In genomic region chr5:128667303-128667702, GRCm38 (mm10) we compare ENCODE assay signal across 18 mouse cellular contexts. TPM values are rescaled to one million over a fixed set of nuclear protein-coding genes. Genes with fewer than 3 reads are reported as not detected.
A peak's percentile ranks its signal among the peaks of the same experiment; 100 is the strongest.
DNase-seq lines count a peak whose midpoint lies in the region; ATAC-seq and TF ChIP-seq lines count a peak whose summit lies in the region.
"Had no signal": no experiment of that assay in that cellular context is flagged by ENCODE, and none has a peak within 500 bp of the region (broad histone marks: within the 10 kb centered on the region; RNA-seq: fewer than 3 reads in every experiment).

No protein-coding gene starts in this region.

- no peaks in the 10 kb centered on the region for H3K27me3 ChIP-seq in forebrain, embryonic 13.5 days
- 0 out of 2 replicates have a peak, but pooled peaks cover 3% of the 10 kb centered on the region for H3K27me3 ChIP-seq in forebrain, embryonic 12.5 days
- H3K27me3 ChIP-seq in lung, embryonic 16.5 days (ENCODE audit: control insufficient read depth, insufficient read depth, low read depth, low read length): no peaks in the 10 kb centered on the region
- H3K27me3 ChIP-seq in midbrain, postnatal 0 days (ENCODE audit: insufficient read depth, low read length): peaks cover 4% of the 10 kb centered on the region; the same call in 1 of the 2 replicates
- H3K27me3 ChIP-seq: intestine, embryonic 15.5 days; megakaryocyte, embryonic 14.5 days; stomach, embryonic 15.5 days had no signal

- no peak overlapping the region for H3K9ac ChIP-seq in forebrain, embryonic 13.5 days
- H3K9ac ChIP-seq in forebrain, embryonic 12.5 days: no peak overlapping the region
- H3K9ac ChIP-seq in lung, embryonic 16.5 days (ENCODE audit: low read length): no peak overlapping the region
- no peak overlapping the region for H3K9ac ChIP-seq in midbrain, postnatal 0 days (replicated peaks; ENCODE audit: low read length, poor library complexity, severe bottlenecking)
- H3K9ac ChIP-seq: intestine, embryonic 15.5 days; liver, embryonic 14.5 days; stomach, embryonic 15.5 days had no signal

- 0 out of 2 replicates have a peak, but pooled peaks have one; percentile 30 for ATAC-seq in forebrain, embryonic 13.5 days
- no peak for ATAC-seq in forebrain, embryonic 12.5 days (ENCODE audit: low FRiP score)
- ATAC-seq in lung, embryonic 16.5 days (ENCODE audit: low read depth): peak; percentile 80
- ATAC-seq in midbrain, postnatal 0 days (ENCODE audit: low FRiP score): no peak
- ATAC-seq: intestine, embryonic 15.5 days had no signal

- no peak for TF ChIP-seq CTCF in midbrain, postnatal 0 days (IDR thresholded peaks at IDR 0.05)

- peaks cover 5% of the 10 kb centered on the region; the same call in 1 of the 2 replicates for H3K4me1 ChIP-seq in forebrain, embryonic 13.5 days
- H3K4me1 ChIP-seq in forebrain, embryonic 12.5 days: no peaks in the 10 kb centered on the region
- H3K4me1 ChIP-seq in lung, embryonic 16.5 days (replicated peaks; ENCODE audit: control insufficient read depth, insufficient read depth, low read length): no peaks in the 10 kb centered on the region
- no peaks in the 10 kb centered on the region for H3K4me1 ChIP-seq in midbrain, postnatal 0 days (ENCODE audit: insufficient read depth, low read length)
- H3K4me1 ChIP-seq: megakaryocyte, embryonic 14.5 days had no signal

- no peak overlapping the region for H3K4me2 ChIP-seq in forebrain, embryonic 13.5 days
- no peak overlapping the region for H3K4me2 ChIP-seq in forebrain, embryonic 12.5 days
- H3K4me2 ChIP-seq in lung, embryonic 16.5 days (ENCODE audit: low read depth, low read length): peak overlapping the region; percentile 0; the same call in 1 of the 2 replicates
- H3K4me2 ChIP-seq in midbrain, postnatal 0 days (ENCODE audit: low read depth, low read length, poor library complexity, severe bottlenecking): no peak overlapping the region
- H3K4me2 ChIP-seq: intestine, embryonic 15.5 days; stomach, embryonic 15.5 days had no signal

- no peak overlapping the region for H3K4me3 ChIP-seq in forebrain, embryonic 13.5 days
- H3K4me3 ChIP-seq in forebrain, embryonic 12.5 days (replicated peaks): no peak overlapping the region
- no peak overlapping the region for H3K4me3 ChIP-seq in lung, embryonic 16.5 days (ENCODE audit: low read length)
- no peak overlapping the region for H3K4me3 ChIP-seq in midbrain, postnatal 0 days (ENCODE audit: low read depth, low read length)
- H3K4me3 ChIP-seq: intestine, embryonic 15.5 days; stomach, embryonic 15.5 days had no signal

- 59% methylated on average over 7 of the region's 7 CpGs for WGBS in forebrain, embryonic 13.5 days
- WGBS in forebrain, embryonic 12.5 days: 71% methylated on average over 7 of the region's 7 CpGs
- 41% methylated on average over 7 of the region's 7 CpGs for WGBS in lung, embryonic 16.5 days
- 59% methylated on average over 7 of the region's 7 CpGs for WGBS in midbrain, postnatal 0 days

- no peak for DNase-seq in lung, adult 18-20 months
- peak; percentile 11 for DNase-seq in layer of hippocampus, postnatal 25 days (ENCODE audit: extremely low spot score in 1 of 2, low spot score in 1 of 2)
- peak; percentile 8 for DNase-seq in telencephalon, adult 2 months (ENCODE audit: low read depth, low spot score)
- no peak for DNase-seq in midbrain, postnatal 0 days (ENCODE audit: low spot score)
- no peak for DNase-seq in frontal cortex, postnatal 36 days (ENCODE audit: low spot score in 2 of 2)
- DNase-seq: adrenal gland, postnatal 36 days; cerebellum, adult 11 months; gastrocnemius, postnatal 36 days; right cerebral cortex, postnatal 4 days had no signal

- peak overlapping the region; percentile 57 for H3K27ac ChIP-seq in forebrain, embryonic 13.5 days
- H3K27ac ChIP-seq in forebrain, embryonic 12.5 days: no peak overlapping the region
- H3K27ac ChIP-seq in lung, embryonic 16.5 days (ENCODE audit: low read length): peak overlapping the region; percentile 27
- no peak overlapping the region for H3K27ac ChIP-seq in midbrain, postnatal 0 days (ENCODE audit: low read depth, low read length)
- H3K27ac ChIP-seq: intestine, embryonic 15.5 days; liver, embryonic 14.5 days; stomach, embryonic 15.5 days had no signal

- H3K36me3 ChIP-seq in forebrain, embryonic 13.5 days (ENCODE audit: poor library complexity, severe bottlenecking): no peaks in the 10 kb centered on the region
- H3K36me3 ChIP-seq in forebrain, embryonic 12.5 days (replicated peaks): no peaks in the 10 kb centered on the region
- H3K36me3 ChIP-seq in lung, embryonic 16.5 days (ENCODE audit: control insufficient read depth, insufficient read depth, low read length): no peaks in the 10 kb centered on the region
- H3K36me3 ChIP-seq in midbrain, postnatal 0 days (ENCODE audit: insufficient read depth, low read length): no peaks in the 10 kb centered on the region
- H3K36me3 ChIP-seq: intestine, embryonic 15.5 days; stomach, embryonic 15.5 days had no signal

- H3K9me3 ChIP-seq in forebrain, embryonic 13.5 days (replicated peaks): 0 out of 2 replicates have a peak, but pooled peaks cover 3% of the 10 kb centered on the region
- no peaks in the 10 kb centered on the region for H3K9me3 ChIP-seq in forebrain, embryonic 12.5 days
- peaks cover 3% of the 10 kb centered on the region; the same call in 1 of the 2 replicates for H3K9me3 ChIP-seq in lung, embryonic 16.5 days (ENCODE audit: control insufficient read depth, low read length)
- H3K9me3 ChIP-seq in midbrain, postnatal 0 days (ENCODE audit: low read length): no peaks in the 10 kb centered on the region
- H3K9me3 ChIP-seq: intestine, embryonic 15.5 days; stomach, embryonic 15.5 days had no signal

RNA-seq across cellular contexts. Expression of gene Piwil1, which starts 35.0 kb away (rescaled TPM):
- polyA plus RNA-seq in forebrain, embryonic 13.5 days (2015; fragmentation: Nextera tagmentation; extraction: Ambion mirVana): 0.16 TPM in 1 of 2 replicates, not detected in the other
- not detected in 2 replicates for polyA plus RNA-seq in forebrain, embryonic 12.5 days (2016; fragmentation: Nextera tagmentation; extraction: Ambion mirVana)
- polyA plus RNA-seq in lung, embryonic 16.5 days (2015; fragmentation: Nextera tagmentation; extraction: Ambion mirVana): not detected in 2 replicates
- total RNA-seq in layer of hippocampus, postnatal 25 days (2021): under 1 TPM; 0.10 to 0.14 TPM
- total RNA-seq in midbrain, postnatal 0 days (2014; rRNA removed): 0.22 and 0.76 TPM in 2 replicates
- 0.45 and 0.47 TPM in 2 replicates for polyA plus RNA-seq in midbrain, postnatal 0 days (2015; fragmentation: Nextera tagmentation; extraction: Ambion mirVana)
- total RNA-seq: adrenal gland, postnatal 36 days; gastrocnemius, postnatal 36 days had no signal
- polyA plus RNA-seq: heart, embryonic 14.5 days; hindbrain, embryonic 11.5 days; intestine, embryonic 15.5 days; liver, embryonic 14.5 days; stomach, embryonic 15.5 days had no signal

Comparison
In these comparisons a context has a peak if more than half of its experiments do, and no peak if none do; other contexts are left out.
1. ATAC-seq: peak in forebrain, embryonic 13.5 days (single experiment) and lung, embryonic 16.5 days (single experiment); none in forebrain, embryonic 12.5 days (single experiment) and midbrain, postnatal 0 days (single experiment).
2. H3K27ac ChIP-seq: peak in forebrain, embryonic 13.5 days (single experiment) and lung, embryonic 16.5 days (single experiment); none in forebrain, embryonic 12.5 days (single experiment) and midbrain, postnatal 0 days (single experiment).
3. DNase-seq: peak in layer of hippocampus, postnatal 25 days (2 of 2) and telencephalon, adult 2 months (single experiment); none in lung, adult 18-20 months (0 of 2), midbrain, postnatal 0 days (single experiment) and frontal cortex, postnatal 36 days (0 of 2).